9 mouse cellular contexts compared by ENCODE assay signal in the genomic region with DNA sequence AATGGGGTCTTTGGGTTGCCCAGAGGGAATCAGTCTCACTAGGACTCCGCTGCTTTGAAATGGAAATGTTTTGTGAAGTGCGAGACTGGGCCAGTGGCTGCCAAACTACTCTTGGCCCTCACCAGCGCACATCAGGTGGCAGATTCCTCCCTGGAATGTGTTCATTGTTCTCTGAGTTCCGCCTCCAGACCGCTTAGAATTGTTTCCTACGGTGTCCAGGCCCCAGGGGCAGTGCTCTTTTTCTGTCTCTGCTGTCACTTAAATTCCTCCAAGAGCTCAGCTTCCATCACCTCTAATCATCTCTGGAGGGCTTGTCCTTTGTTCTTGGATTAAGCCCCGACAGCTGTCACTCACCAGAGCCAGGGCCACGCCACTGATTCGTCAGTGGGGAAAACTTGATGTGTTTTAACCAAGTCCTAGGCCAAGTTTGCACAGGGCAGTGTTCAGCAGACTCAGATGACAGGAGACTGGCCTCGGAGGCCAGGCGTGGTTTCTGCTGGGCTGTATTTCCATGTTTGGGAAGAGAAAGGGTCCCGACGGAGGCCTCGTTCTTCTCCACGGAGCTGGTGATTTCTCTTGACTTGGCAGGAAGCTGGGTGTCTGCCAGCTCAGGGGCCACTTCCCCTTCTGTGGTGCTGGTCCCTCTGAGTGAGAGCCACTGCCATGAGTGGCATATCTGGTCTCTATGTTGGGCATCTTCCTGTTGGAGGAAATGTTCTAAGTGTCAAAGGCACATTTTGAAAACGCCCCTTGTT. TPM values are rescaled to one million over a fixed set of nuclear protein-coding genes. Genes with fewer than 3 reads are reported as not detected.
DNase-seq lines count a peak whose midpoint lies in the region; ATAC-seq and TF ChIP-seq lines count a peak whose summit lies in the region.
"Had no signal": no experiment of that assay in that cellular context is flagged by ENCODE, and none has a peak within 500 bp of the region (broad histone marks: within the 10 kb centered on the region; RNA-seq: fewer than 3 reads in every experiment).

No protein-coding gene starts in this region.

- peak overlapping the region; percentile 21; the same call in 1 of the 2 replicates for H3K4me2 ChIP-seq in forebrain, embryonic 16.5 days (ENCODE audit: low read length)
- no peak overlapping the region for H3K4me2 ChIP-seq in limb, embryonic 13.5 days (replicated peaks)

- peaks cover 81% of the 10 kb centered on the region for H3K4me1 ChIP-seq in E14TG2a.4 (replicated peaks; ENCODE audit: low read depth, low read length)
- H3K4me1 ChIP-seq in forebrain, embryonic 16.5 days (replicated peaks; ENCODE audit: control insufficient read depth, insufficient read depth, low read length): peaks cover 34% of the 10 kb centered on the region
- H3K4me1 ChIP-seq in limb, embryonic 13.5 days: peaks cover 41% of the 10 kb centered on the region

- H3K9ac ChIP-seq in forebrain, embryonic 16.5 days (replicated peaks; ENCODE audit: low read depth, low read length): no peak overlapping the region
- H3K9ac ChIP-seq in limb, embryonic 13.5 days: peak overlapping the region; percentile 4; the same call in 1 of the 2 replicates

- 6% methylated on average over 16 of the region's 16 CpGs for WGBS in forebrain, embryonic 16.5 days
- 24% methylated on average over 16 of the region's 16 CpGs for WGBS in limb, embryonic 13.5 days

- no peak for TF ChIP-seq CTCF in E14TG2a.4 (conservative IDR thresholded peaks at IDR 0.05; ENCODE audit: low read length)

- ATAC-seq in forebrain, embryonic 16.5 days: peak; percentile 53
- ATAC-seq in limb, embryonic 13.5 days (ENCODE audit: low FRiP score, low read depth): no peak

- H3K27ac ChIP-seq in forebrain, embryonic 16.5 days (ENCODE audit: low read length): 0 out of 2 replicates have a peak overlapping the region, but pooled peaks have one; percentile 24
- peak overlapping the region; percentile 6; the same call in 1 of the 2 replicates for H3K27ac ChIP-seq in limb, embryonic 13.5 days

- H3K4me3 ChIP-seq in E14TG2a.4 (replicated peaks; ENCODE audit: low read length): peak overlapping the region; percentile 35; the same call in 1 of the 2 replicates
- no peak overlapping the region for H3K4me3 ChIP-seq in forebrain, embryonic 16.5 days (replicated peaks; ENCODE audit: low read length)
- no peak overlapping the region for H3K4me3 ChIP-seq in limb, embryonic 13.5 days
- H3K4me3 ChIP-seq: erythroblast, embryonic 14.5 days had no signal

- H3K27me3 ChIP-seq in E14TG2a.4 (ENCODE audit: insufficient read depth, low read length): peaks cover 68% of the 10 kb centered on the region
- peaks cover 2% of the 10 kb centered on the region; the same call in 1 of the 2 replicates for H3K27me3 ChIP-seq in forebrain, embryonic 16.5 days (replicated peaks; ENCODE audit: control insufficient read depth, insufficient read depth, low read length)
- 0 out of 2 replicates have a peak, but pooled peaks cover 4% of the 10 kb centered on the region for H3K27me3 ChIP-seq in limb, embryonic 13.5 days

- DNase-seq in cerebellum, adult 9-11 months: peak; percentile 48
- DNase-seq in cerebellum, postnatal 4 days (ENCODE audit: low spot score in 2 of 2): no peak
- DNase-seq in retina, postnatal 1 day: peak; percentile 71
- DNase-seq in right cerebral cortex, adult 2 months (ENCODE audit: low spot score in 2 of 2): no peak
- no peak for DNase-seq in ovary, adult 18-20 months (ENCODE audit: low spot score)

- H3K9me3 ChIP-seq in E14TG2a.4 (ENCODE audit: low read length): no peaks in the 10 kb centered on the region
- H3K9me3 ChIP-seq in forebrain, embryonic 16.5 days (ENCODE audit: control insufficient read depth, low read length): no peaks in the 10 kb centered on the region
- H3K9me3 ChIP-seq in limb, embryonic 13.5 days: 0 out of 2 replicates have a peak, but pooled peaks cover 4% of the 10 kb centered on the region

- H3K36me3 ChIP-seq in E14TG2a.4 (ENCODE audit: insufficient read depth, low read length): no peaks in the 10 kb centered on the region
- H3K36me3 ChIP-seq in forebrain, embryonic 16.5 days (ENCODE audit: control insufficient read depth, insufficient read depth): peaks cover 2% of the 10 kb centered on the region; the same call in 1 of the 2 replicates
- peaks cover 7% of the 10 kb centered on the region for H3K36me3 ChIP-seq in limb, embryonic 13.5 days

RNA-seq across cellular contexts. Expression of a gene that starts 12.9 kb away (rescaled TPM):
- polyA plus RNA-seq in forebrain, embryonic 16.5 days (2015; fragmentation: Nextera tagmentation; extraction: Ambion mirVana): 4.7 and 5.0 TPM in 2 replicates
- 7.9 and 9.2 TPM in 2 replicates for polyA plus RNA-seq in limb, embryonic 13.5 days (2015; fragmentation: Nextera tagmentation; extraction: Ambion mirVana)
- polyA plus RNA-seq: erythroblast, embryonic 14.5 days had no signal

RNA-seq across cellular contexts. Expression of a gene that starts 34.0 kb away (rescaled TPM):
- 98.0 and 103 TPM in 2 replicates for polyA plus RNA-seq in forebrain, embryonic 16.5 days (2015; fragmentation: Nextera tagmentation; extraction: Ambion mirVana)
- polyA plus RNA-seq in limb, embryonic 13.5 days (2015; fragmentation: Nextera tagmentation; extraction: Ambion mirVana): 101 and 110 TPM in 2 replicates

Comparison
In these comparisons a context has a peak if more than half of its experiments do, and no peak if none do; other contexts are left out.
1. DNase-seq: peak in cerebellum, adult 9-11 months (single experiment) and retina, postnatal 1 day (single experiment); none in cerebellum, postnatal 4 days (0 of 2), right cerebral cortex, adult 2 months (0 of 2) and ovary, adult 18-20 months (single experiment).